Mouse (Mus musculus) heart, postnatal 0 days (tissue): ENCODE measurements at regions not wholly inside any gene's neighbourhood (a gene's known extent, or its start where the extent isn't known, plus 50 kb on each side); places are given as distances from the start of the nearest gene placed in this dataset.

Experiments used
- CTCF ChIP-seq: IDR thresholded peaks from 2 replicates; pipeline ENCODE4 v1.5.1; 2016; ENCODE audit warnings: antibody characterized with exemption, control low read depth, low read depth
- EP300 ChIP-seq: IDR thresholded peaks from 2 replicates; pipeline ENCODE4 v1.6.1; 2016; ENCODE audit warnings: antibody characterized with exemption, low read depth

- TF ChIP-seq CTCF: no peak
- no peak for TF ChIP-seq EP300
These were observed 221.1 kb downstream of the 4933402N22Rik start for GRCm38 (mm10) chr5:12138961-12139360.
